Mouse (Mus musculus) stomach, postnatal 0 days (tissue): Measurements from ENCODE around the gene Srgap1. TPM values are rescaled to one million over a fixed set of nuclear protein-coding genes. Genes with fewer than 3 reads are reported as not detected.

Experiments used
- ATAC-seq: fragments of 200-750 bp; cut with Nextera tagmentation; 2 replicates; pipeline ENCODE4 v1.8.0; 2017; ENCODE audit not compliant: low FRiP score, low TSS enrichment
- DNase-seq: peaks from one replicate; pipeline ENCODE4 v3.0.0-alpha.2; 2016; ENCODE audit warnings: low spot score
- H3K27ac ChIP-seq: fragments of 300-500 bp; sonication (generic); replicated peaks from 2 replicates; pipeline ENCODE4 v1.5.1; 2014; ENCODE audit warnings: mild to moderate bottlenecking, control low read depth
- H3K27me3 ChIP-seq: fragments of 300-500 bp; sonication (generic); 2 replicates; pipeline ENCODE4 v1.6.1; 2014; ENCODE audit warnings: low read length; ENCODE audit not compliant: control insufficient read depth, insufficient read depth
- H3K36me3 ChIP-seq: fragments of 300-500 bp; sonication (generic); 2 replicates; pipeline ENCODE4 v1.6.1; 2014; ENCODE audit warnings: low read length, mixed read lengths; ENCODE audit not compliant: control insufficient read depth, insufficient read depth
- H3K4me1 ChIP-seq: fragments of 300-500 bp; sonication (generic); replicated peaks from 2 replicates; pipeline ENCODE4 v1.6.1; 2014; ENCODE audit warnings: antibody characterized with exemption; ENCODE audit not compliant: control insufficient read depth, insufficient read depth
- H3K4me2 ChIP-seq: fragments of 300-500 bp; sonication (generic); replicated peaks from 2 replicates; pipeline ENCODE4 v1.6.1; 2014; ENCODE audit warnings: low read depth, mild to moderate bottlenecking, control low read depth, moderate library complexity
- H3K4me3 ChIP-seq: fragments of 300-500 bp; sonication (generic); 2 replicates; pipeline ENCODE4 v1.5.1; 2014; ENCODE audit warnings: low read depth, low read length, control low read depth
- H3K9ac ChIP-seq: fragments of 300-500 bp; sonication (generic); 2 replicates; pipeline ENCODE4 v1.6.1; 2014; ENCODE audit warnings: mild to moderate bottlenecking, low read length, control low read depth, mixed read lengths
- H3K9me3 ChIP-seq: fragments of 300-500 bp; sonication (generic); 2 replicates; pipeline ENCODE4 v1.6.1; 2016; ENCODE audit warnings: low read length; ENCODE audit not compliant: control insufficient read depth
- CTCF ChIP-seq: IDR thresholded peaks from 2 replicates; pipeline ENCODE4 v1.5.1; 2016; ENCODE audit warnings: antibody characterized with exemption, low read depth, mild to moderate bottlenecking, moderate library complexity
- EP300 ChIP-seq: optimal IDR thresholded peaks from 2 replicates; pipeline ENCODE3; 2016; ENCODE audit warnings: antibody characterized with exemption
- WGBS: fragments of 180-500 bp; shearing (Covaris S2); extraction: QIAGEN DNeasy Blood & Tissue Kit; methylation state at CpG from one replicate; pipeline ENCODE4 v1.1.7; 2014; 5-methylcytosine and 5-hydroxymethylcytosine counted together
- polyA plus RNA-seq: library from polyadenylated mRNA; unstranded; fragments of >200 nt; fragmentation: Nextera tagmentation; extraction: Ambion mirVana; gene quantifications from 2 replicates; pipeline ENCODE4 v1.2.1, GENCODE M21; 2015

Gene Srgap1
- polyA plus RNA-seq, 1 experiment from 2014 or later: 5.2 TPM

- Histone ChIP-seq H3K27me3 (no peaks in the 10 kb centered on the region), H3K4me2 (peak within 1 kb of the TSS; percentile 90), H3K36me3 (no peaks in the 10 kb centered on the region), H3K27ac (peak within 1 kb of the TSS; percentile 74; the same call in 1 of the 2 replicates), H3K9ac (peak within 1 kb of the TSS; percentile 68), H3K9me3 (no peaks in the 10 kb centered on the region), H3K4me1 (no peaks in the 10 kb centered on the region), H3K4me3 (peak within 1 kb of the TSS; percentile 73)
- TF ChIP-seq EP300 (no peak), CTCF (no peak; the same call in 1 of the 2 replicates)
- DNase-seq (peak; percentile 92), ATAC-seq (peak; percentile 92)
- WGBS: under 1% methylated on average over 63 of the region's 68 CpGs
These were observed 307.3 kb downstream of the Srgap1 start, which contains the start of gene BC048403 for GRCm38 (mm10) chr10:121739548-121740505. Gene BC048403 (plus strand): TSS chr10:121739937.

GRCm38 (mm10) chr10:121737256-121737655 lies 309.9 kb downstream of the Srgap1 start:
- DNase-seq (no peak), ATAC-seq (no peak)
- 85% methylated on average over 3 of the region's 3 CpGs for WGBS
- Histone ChIP-seq H3K4me2 (no peak overlapping the region), H3K36me3 (no peaks in the 10 kb centered on the region), H3K4me1 (no peaks in the 10 kb centered on the region), H3K27ac (no peak overlapping the region), H3K9ac (no peak overlapping the region), H3K27me3 (no peaks in the 10 kb centered on the region), H3K4me3 (no peak overlapping the region), H3K9me3 (no peaks in the 10 kb centered on the region)
- no peak for TF ChIP-seq EP300
- no peak for TF ChIP-seq CTCF

- WGBS: 82% methylated on average over 9 of the region's 9 CpGs
- no peak for TF ChIP-seq CTCF
- no peak for TF ChIP-seq EP300
These were observed 314.6 kb downstream of the Srgap1 start for GRCm38 (mm10) chr10:121732542-121732941.

DNA sequence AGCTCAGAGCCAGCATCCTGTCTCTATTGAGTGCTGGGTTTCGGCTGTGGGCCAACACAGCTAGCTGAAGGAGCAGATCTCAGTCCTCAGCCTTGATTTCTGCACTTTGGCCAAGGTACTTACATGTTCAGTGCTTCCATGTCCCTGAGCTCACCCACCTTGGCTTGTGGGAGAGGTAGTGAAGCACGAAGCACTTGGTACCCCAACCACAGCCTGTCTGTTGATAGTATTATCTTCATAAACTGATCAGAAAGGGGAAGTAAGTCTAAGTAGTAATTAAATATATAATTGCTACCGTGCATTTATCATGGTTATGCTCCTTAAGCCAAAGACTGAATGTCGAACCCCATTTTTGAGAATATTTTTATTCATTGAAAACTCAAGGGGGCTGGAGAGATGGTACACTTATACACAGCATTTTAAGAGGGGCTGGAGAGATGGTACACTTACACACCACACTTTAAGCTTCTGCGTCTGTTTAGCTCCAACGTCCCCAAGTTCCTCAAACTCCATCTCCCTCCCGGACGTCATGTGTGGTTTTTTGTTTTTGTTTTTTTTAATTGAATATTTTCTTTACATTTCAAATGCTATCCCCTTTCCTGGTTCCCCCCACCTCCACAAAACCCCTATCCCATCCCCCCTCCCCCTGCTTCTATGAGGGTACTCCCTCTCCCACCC lies 315.9 kb downstream of the Srgap1 start:
- 85% methylated on average over 8 of the region's 8 CpGs for WGBS
- Histone ChIP-seq H3K4me2 (no peak overlapping the region), H3K36me3 (no peaks in the 10 kb centered on the region), H3K4me3 (no peak overlapping the region), H3K9ac (no peak overlapping the region), H3K27me3 (no peaks in the 10 kb centered on the region), H3K9me3 (no peaks in the 10 kb centered on the region), H3K27ac (no peak overlapping the region), H3K4me1 (no peaks in the 10 kb centered on the region)
- no peak for DNase-seq
- TF ChIP-seq EP300: no peak
- no peak for TF ChIP-seq CTCF
- no peak for ATAC-seq

More at GRCm38 (mm10) chr10:121732542-121732941, 314.6 kb downstream of the Srgap1 start:
- no peak overlapping the region for H3K27ac ChIP-seq
- DNase-seq (no peak), ATAC-seq (no peak)
- no peak overlapping the region for H3K9ac ChIP-seq
- H3K9me3 ChIP-seq: no peaks in the 10 kb centered on the region
- H3K36me3 ChIP-seq: no peaks in the 10 kb centered on the region
- H3K4me1 ChIP-seq: no peaks in the 10 kb centered on the region
- no peak overlapping the region for H3K4me2 ChIP-seq
- no peaks in the 10 kb centered on the region for H3K27me3 ChIP-seq
- H3K4me3 ChIP-seq: no peak overlapping the region

Other genes starting within 250 kb of the Srgap1 start
- 45.8 and 46.1 TPM in 2 replicates for gene Rxylt1, start 50.1 kb upstream of the Srgap1 start, polyA plus RNA-seq